Mouse (Mus musculus) cortical plate, adult 2 months (tissue): Measurements from ENCODE around the gene Tff2. TPM values are rescaled to one million over a fixed set of nuclear protein-coding genes. Genes with fewer than 3 reads are reported as not detected.

ENCODE experiments used
- H3K27ac ChIP-seq: fragments of 200-500 bp; 2 replicates; pipeline ENCODE4 v1.5.1; 2012; ENCODE audit warnings: low read length, control low read depth, inconsistent platforms; ENCODE audit not compliant: insufficient read depth
- H3K4me1 ChIP-seq: fragments of 200-500 bp; 2 replicates; pipeline ENCODE4 v1.6.1; 2011; ENCODE audit warnings: low read length; ENCODE audit not compliant: control insufficient read depth, insufficient read depth
- H3K4me3 ChIP-seq: fragments of 200-500 bp; 2 replicates; pipeline ENCODE4 v1.5.1; 2011; ENCODE audit warnings: mild to moderate bottlenecking, low read length, control low read depth; ENCODE audit not compliant: insufficient read depth
- CTCF ChIP-seq: fragments of 200-500 bp; IDR thresholded peaks from 2 replicates; pipeline ENCODE4 v1.5.1; 2011; ENCODE audit warnings: mild to moderate bottlenecking, control low read depth, low read length; ENCODE audit not compliant: insufficient read depth; ENCODE audit errors: extremely low read depth
- POLR2A ChIP-seq: fragments of 200-500 bp; IDR thresholded peaks from 2 replicates; pipeline ENCODE4 v1.6.1; 2011; ENCODE audit warnings: mild to moderate bottlenecking, low read length, control low read depth; ENCODE audit not compliant: insufficient read depth; ENCODE audit errors: extremely low read depth
- polyA plus RNA-seq: library from polyadenylated mRNA; depleted of rRNA; stranded (reverse); fragments of >200 nt; gene quantifications from 2 replicates; pipeline ENCODE4 v1.2.3, GENCODE M21; 2012

Tff2 gene
- polyA plus RNA-seq, 1 experiment = not detected

DNA sequence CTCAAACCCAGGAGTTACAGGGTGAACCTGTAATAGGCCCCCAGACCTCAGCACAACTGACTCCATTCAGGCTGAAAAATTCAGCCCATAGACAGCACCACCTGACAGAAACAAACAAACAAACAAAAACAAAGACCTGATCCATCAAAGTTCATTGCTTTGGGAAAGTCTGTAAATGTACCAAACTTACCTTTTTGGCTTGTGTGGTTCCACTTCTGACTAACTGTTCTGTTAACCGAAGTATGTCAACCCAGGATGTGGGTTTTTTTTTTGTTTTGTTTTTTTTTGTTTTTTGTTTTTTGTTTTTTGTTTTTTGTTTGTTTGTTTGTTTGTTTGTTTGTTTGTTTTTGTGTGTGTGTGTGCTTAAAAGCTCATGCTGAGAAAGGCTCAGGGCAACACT, 7.3 kb downstream of the Tff2 start:
- no peaks in the 10 kb centered on the region; the same call in 1 of the 2 replicates for H3K4me1 ChIP-seq
- H3K4me3 ChIP-seq = no peak overlapping the region
- H3K27ac ChIP-seq = no peak overlapping the region
- TF ChIP-seq POLR2A = no peak
- no peak for TF ChIP-seq CTCF

GRCm38 (mm10) chr17:31136291-31136690, 7.8 kb downstream of the Tff2 start:
- no peak overlapping the region for H3K27ac ChIP-seq
- no peak overlapping the region for H3K4me3 ChIP-seq
- H3K4me1 ChIP-seq = peaks cover 2% of the 10 kb centered on the region; the same call in 1 of the 2 replicates
- TF ChIP-seq POLR2A (no peak), CTCF (no peak)

DNA sequence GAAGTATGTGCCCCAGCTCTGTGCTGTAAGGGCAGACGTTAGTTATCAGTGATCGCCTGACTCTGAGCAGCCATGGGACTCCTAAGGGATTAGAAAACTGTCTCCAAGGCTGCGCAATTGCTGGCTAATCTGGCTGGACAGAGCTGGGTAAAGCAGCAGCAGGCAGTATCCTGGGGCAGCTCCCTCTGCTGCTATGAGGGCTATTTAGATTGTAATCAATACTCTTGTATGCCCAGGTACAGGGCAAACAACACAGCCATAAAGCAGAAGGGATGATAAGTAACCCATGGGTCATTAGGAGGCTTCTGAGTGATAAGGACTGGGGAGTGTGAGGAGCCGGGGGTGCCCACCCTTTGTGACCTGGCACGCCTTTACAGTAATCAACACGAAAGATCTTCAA, 9.2 kb downstream of the Tff2 start:
- no peak overlapping the region for H3K4me3 ChIP-seq
- H3K4me1 ChIP-seq = peaks cover 2% of the 10 kb centered on the region; the same call in 1 of the 2 replicates
- H3K27ac ChIP-seq = no peak overlapping the region
- TF ChIP-seq POLR2A (no peak), CTCF (no peak)

DNA sequence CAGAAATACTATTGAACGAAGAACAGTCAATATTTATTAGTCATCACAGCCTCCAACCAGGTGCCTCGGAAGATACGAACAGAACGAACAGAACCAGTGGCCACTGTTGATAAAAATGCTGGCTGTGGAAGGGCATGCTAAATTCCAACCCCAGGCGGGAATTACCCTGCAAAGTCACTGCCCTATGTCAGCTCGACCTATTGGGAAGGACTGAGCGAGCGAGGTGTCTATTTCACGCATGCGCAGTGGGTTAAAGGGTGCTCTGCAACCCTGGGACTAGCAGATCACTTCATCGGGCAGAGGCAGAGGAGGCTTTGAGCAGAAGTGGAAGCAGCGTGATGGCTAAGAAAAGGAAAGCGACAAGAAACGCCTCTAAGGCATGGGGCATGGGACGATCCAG, 10.3 kb downstream of the Tff2 start:
- no peak overlapping the region for H3K4me3 ChIP-seq
- TF ChIP-seq CTCF (no peak), POLR2A (no peak)
- peaks cover 2% of the 10 kb centered on the region; the same call in 1 of the 2 replicates for H3K4me1 ChIP-seq
- no peak overlapping the region for H3K27ac ChIP-seq

DNA sequence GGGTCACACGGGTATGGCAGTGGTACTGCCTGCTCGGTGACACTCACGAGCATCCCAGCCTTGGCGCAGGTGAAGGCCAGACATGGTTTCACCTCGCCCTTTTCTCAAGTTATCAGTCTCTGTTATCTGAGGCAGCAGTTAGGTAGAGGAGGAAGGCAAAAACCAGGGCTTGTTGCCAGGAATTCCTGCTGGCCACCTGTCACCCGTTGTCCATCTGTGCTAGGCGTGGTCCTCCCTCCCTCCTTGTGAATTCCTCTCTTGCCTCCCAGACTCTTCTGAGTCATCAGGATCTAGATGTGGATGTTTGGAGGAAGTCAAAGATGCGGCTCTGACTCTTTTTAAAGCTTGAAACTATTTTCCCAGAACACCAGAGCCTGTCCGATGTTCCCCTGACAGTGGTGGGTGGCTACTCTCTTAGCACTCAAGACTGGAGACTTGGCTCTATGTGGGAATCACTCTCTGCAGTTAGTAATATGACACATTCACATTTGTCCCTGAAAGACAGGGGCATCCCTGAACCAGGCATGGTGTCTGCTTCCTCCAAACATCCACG, 12.7 kb downstream of the Tff2 start:
- Histone ChIP-seq H3K4me1 (peaks cover 2% of the 10 kb centered on the region; the same call in 1 of the 2 replicates), H3K27ac (no peak overlapping the region), H3K4me3 (no peak overlapping the region)
- TF ChIP-seq POLR2A (no peak), CTCF (no peak)

DNA sequence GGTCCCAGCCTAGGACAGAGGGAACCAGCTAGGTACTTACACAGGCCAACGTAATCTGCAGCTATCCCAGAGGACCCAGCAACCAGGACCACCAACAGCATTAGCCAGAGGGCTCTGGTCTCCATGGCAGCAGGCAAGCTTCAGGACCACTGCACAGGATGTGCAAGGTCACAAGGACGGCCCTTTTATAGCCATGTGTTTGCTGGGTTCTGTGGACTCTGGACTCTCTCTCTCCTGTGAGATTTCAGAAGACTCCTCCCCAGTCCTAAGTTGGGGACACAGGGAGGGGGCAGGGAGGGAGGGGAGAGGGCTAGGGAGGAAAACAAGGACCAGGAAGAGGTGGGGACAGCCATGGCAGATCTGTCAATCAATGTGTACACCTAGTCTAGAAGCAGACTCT, 14.6 kb downstream of the Tff2 start, which contains the start of gene Tff3:
Gene Tff3, minus strand, starts transcription at position 195 of the 400 bp plus-strand sequence.
- no peak within 1 kb of the TSS for H3K27ac ChIP-seq
- TF ChIP-seq POLR2A = no peak
- TF ChIP-seq CTCF = no peak

DNA sequence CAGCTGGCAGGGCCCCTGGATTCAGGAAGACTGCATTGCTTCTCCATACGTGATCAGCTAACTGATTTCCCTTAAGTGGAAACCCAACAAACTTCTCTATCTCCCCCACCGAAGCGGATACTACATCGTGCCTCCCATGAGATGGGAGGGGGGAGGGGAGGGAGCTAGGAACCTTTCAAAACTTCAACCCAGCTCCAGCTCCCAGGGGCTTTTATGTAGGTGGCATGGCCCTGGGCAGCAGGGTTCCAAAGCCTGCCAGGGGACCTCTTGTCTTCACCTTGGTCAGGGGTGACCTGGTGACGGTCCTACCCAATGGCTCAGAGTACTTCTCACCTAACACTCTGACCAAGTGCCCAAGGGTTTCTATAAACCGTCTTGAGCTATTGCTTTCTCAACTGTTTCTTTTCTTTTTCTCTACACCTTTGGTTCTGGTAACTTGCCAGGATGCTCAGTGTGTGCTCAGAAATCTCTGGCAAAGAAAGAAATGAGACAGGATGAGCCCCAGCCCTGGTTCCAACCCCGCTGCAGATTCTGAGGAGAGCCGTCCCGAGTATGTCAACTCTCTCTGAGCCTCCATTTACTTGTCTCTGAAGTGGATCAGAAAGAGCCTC, 15.3 kb downstream of the Tff2 start:
- Histone ChIP-seq H3K27ac (no peak overlapping the region), H3K4me1 (peaks cover 2% of the 10 kb centered on the region; the same call in 1 of the 2 replicates), H3K4me3 (no peak overlapping the region)
- TF ChIP-seq CTCF = no peak
- no peak for TF ChIP-seq POLR2A

More for the DNA sequence above, 14.6 kb downstream of the Tff2 start, which contains the start of gene Tff3:
- no peak within 1 kb of the TSS for H3K4me3 ChIP-seq
- peaks cover 2% of the 10 kb centered on the region; the same call in 1 of the 2 replicates for H3K4me1 ChIP-seq

DNA sequence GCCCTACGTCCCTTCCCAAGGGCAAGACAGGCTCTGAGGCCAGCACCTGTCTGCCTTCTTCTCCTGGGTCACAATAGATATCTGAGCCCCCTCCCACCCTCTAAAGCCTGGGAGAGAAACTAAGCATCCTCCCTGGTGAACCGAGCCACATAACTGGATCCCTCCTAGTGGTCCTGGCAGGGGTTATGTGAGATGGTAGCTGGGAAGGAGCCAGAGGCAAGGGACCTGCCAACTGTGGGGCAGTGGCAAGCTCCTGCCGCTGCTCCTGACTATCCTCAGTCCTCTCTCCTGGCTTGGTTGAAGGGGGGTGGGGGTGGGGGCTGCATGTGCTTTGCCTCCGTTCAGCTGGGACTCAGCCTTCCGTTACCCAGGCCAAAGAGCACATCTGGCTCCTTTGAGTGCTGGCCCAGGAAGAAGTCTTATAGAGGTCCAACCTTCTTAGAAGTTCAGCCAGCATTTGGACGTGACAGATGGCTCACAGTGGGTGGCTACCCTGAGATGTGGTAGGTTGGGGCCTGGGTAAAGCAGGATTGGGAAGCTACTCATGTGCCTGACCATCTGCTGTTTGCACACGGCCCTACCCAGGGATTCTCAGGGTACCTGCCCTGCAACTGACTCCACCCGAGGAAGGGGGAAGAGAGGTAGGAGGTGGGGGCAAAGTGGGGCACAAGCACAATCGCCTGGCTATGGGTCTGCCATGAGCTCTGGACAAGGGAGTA, 18.4 kb downstream of the Tff2 start:
- H3K27ac ChIP-seq = no peak overlapping the region
- H3K4me3 ChIP-seq = no peak overlapping the region
- no peaks in the 10 kb centered on the region for H3K4me1 ChIP-seq
- TF ChIP-seq POLR2A (no peak), CTCF (no peak)

GRCm38 (mm10) chr17:31121975-31122374, 22.1 kb downstream of the Tff2 start:
- TF ChIP-seq CTCF (peak; percentile 76), POLR2A (no peak)
- Histone ChIP-seq H3K27ac (no peak overlapping the region), H3K4me1 (no peaks in the 10 kb centered on the region), H3K4me3 (no peak overlapping the region)
